Comparison of ENCODE assay signal across 15 mouse cellular contexts in genomic region chr16:78098555-78098954, GRCm38 (mm10).
"Had no signal": no experiment of that assay in that cellular context is flagged by ENCODE, and none has a peak within 500 bp of the region (broad histone marks: within the 10 kb centered on the region; RNA-seq: fewer than 3 reads in every experiment).

No protein-coding gene starts in this region.

- H3K4me3 ChIP-seq: left cerebral cortex, adult 2 months; liver, embryonic 13.5 days; stomach, embryonic 15.5 days had no signal

- H3K9me3 ChIP-seq: liver, embryonic 13.5 days; stomach, embryonic 15.5 days had no signal

- H3K4me2 ChIP-seq: liver, embryonic 13.5 days; midbrain, embryonic 11.5 days; stomach, embryonic 15.5 days had no signal

- H3K36me3 ChIP-seq: liver, embryonic 13.5 days; stomach, embryonic 15.5 days had no signal

- H3K27me3 ChIP-seq: liver, embryonic 13.5 days; stomach, embryonic 15.5 days had no signal

- DNase-seq: kidney, adult 9 months; kidney, postnatal 14 days; kidney, postnatal 4 days; layer of hippocampus, postnatal 36 days; liver, embryonic 13.5 days; lung, adult 2 months; lung, postnatal 14 days; lung, postnatal 4 days; midbrain, embryonic 14.5 days; right cerebral cortex, postnatal 25 days; spleen, adult 18-20 months; thymus, postnatal 25 days had no signal

- H3K4me1 ChIP-seq: liver, embryonic 13.5 days; stomach, embryonic 15.5 days had no signal

- H3K27ac ChIP-seq: left cerebral cortex, adult 2 months; liver, embryonic 13.5 days; stomach, embryonic 15.5 days had no signal

- H3K9ac ChIP-seq: liver, embryonic 13.5 days; stomach, embryonic 15.5 days had no signal
